Mouse (Mus musculus): ENCODE data around the gene Gm20219.

DNA sequence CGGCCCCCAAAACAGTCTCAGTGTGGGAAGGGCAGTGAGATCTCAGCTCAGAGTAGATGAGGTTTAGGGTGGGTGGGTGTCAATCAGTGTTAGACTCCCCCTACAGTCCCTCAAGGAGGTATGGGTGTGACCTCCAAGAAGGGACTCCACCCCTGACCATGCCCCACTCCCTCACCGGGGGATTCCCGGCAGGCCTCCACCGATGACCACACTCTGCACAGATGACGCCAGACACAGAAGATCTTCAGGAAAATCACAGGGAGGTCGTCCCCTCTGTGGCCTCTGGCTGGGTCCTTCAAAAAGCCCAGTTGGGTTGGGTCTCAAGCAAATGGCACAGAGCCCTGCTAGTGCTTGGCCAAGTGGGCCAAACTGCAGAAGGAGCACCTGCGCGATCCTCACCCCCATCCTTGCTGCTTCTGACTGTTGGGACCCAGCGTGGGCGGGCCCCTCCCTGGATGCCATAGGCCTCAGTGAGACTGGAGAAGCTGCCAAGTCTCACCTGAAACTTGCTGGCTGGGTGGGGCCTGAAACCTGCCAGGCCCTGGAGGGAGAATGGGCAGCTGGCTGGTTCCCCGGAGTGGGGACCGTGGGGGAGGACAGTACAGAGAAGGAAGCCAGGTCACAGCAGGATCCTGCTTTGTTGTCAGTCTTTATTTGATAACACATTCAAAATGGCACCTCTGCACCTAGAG lies 3.3 kb downstream of the Gm20219 start:
- TF ChIP-seq POLR2A (IDR thresholded peaks at IDR 0.05; ENCODE audit: borderline replicate concordance, insufficient read depth, low read length): no peak
- no peak for TF ChIP-seq CTCF (IDR thresholded peaks at IDR 0.05; ENCODE audit: borderline replicate concordance, insufficient read depth, low read depth, low read length)
